19 mouse cellular contexts compared by ENCODE assay signal in genomic region chr19:28205691-28206090, GRCm38 (mm10).
"Had no signal": no experiment of that assay in that cellular context is flagged by ENCODE, and none has a peak within 500 bp of the region (broad histone marks: within the 10 kb centered on the region; RNA-seq: fewer than 3 reads in every experiment).

No protein-coding gene starts in this region.

- H3K27ac ChIP-seq: kidney, embryonic 15.5 days; limb, embryonic 12.5 days; limb, embryonic 15.5 days; liver, embryonic 14.5 days; macrophage; midbrain, embryonic 13.5 days had no signal

- H3K9me3 ChIP-seq: limb, embryonic 12.5 days; limb, embryonic 15.5 days; midbrain, embryonic 13.5 days had no signal

- H3K4me2 ChIP-seq: kidney, embryonic 15.5 days; limb, embryonic 12.5 days; limb, embryonic 15.5 days; liver, embryonic 11.5 days; lung, embryonic 14.5 days; midbrain, embryonic 13.5 days had no signal

- H3K36me3 ChIP-seq: kidney, embryonic 15.5 days; limb, embryonic 12.5 days; limb, embryonic 15.5 days; midbrain, embryonic 13.5 days had no signal

- DNase-seq: kidney, adult 2 months; kidney, postnatal 10 days; kidney, postnatal 36 days; left cerebral cortex, postnatal 4 days; liver, postnatal 0 days; lung, embryonic 14.5 days; right cerebral cortex, postnatal 14 days; right cerebral cortex, postnatal 4 days; spleen, adult 18-20 months; thymus, postnatal 36 days had no signal

- H3K4me3 ChIP-seq: kidney, embryonic 15.5 days; limb, embryonic 12.5 days; limb, embryonic 15.5 days; midbrain, embryonic 13.5 days had no signal

- H3K4me1 ChIP-seq: kidney, embryonic 15.5 days; limb, embryonic 12.5 days; limb, embryonic 15.5 days; midbrain, embryonic 13.5 days had no signal

- H3K27me3 ChIP-seq: kidney, embryonic 15.5 days; limb, embryonic 12.5 days; limb, embryonic 15.5 days; midbrain, embryonic 13.5 days had no signal

- ATAC-seq: liver, postnatal 0 days; lung, postnatal 0 days; midbrain, embryonic 13.5 days; midbrain, embryonic 16.5 days had no signal

- H3K9ac ChIP-seq: kidney, embryonic 15.5 days; limb, embryonic 12.5 days; limb, embryonic 15.5 days; liver, embryonic 14.5 days; liver, postnatal 0 days; lung, embryonic 14.5 days; midbrain, embryonic 13.5 days had no signal
